Mouse (Mus musculus) hindbrain, embryonic 16.5 days (tissue): ENCODE results near the gene Asap2. TPM values are rescaled to one million over a fixed set of nuclear protein-coding genes. Genes with fewer than 3 reads are reported as not detected.

Experiments
- ATAC-seq: fragments of 200-750 bp; cut with Nextera tagmentation; 2 replicates; pipeline ENCODE4 v1.8.0; 2017; ENCODE audit warnings: moderate TSS enrichment, moderate library complexity
- H3K27ac ChIP-seq: fragments of 300-500 bp; sonication (generic); 2 replicates; pipeline ENCODE4 v1.5.1; 2014; ENCODE audit warnings: low read depth, mild to moderate bottlenecking, control low read depth, low read length, moderate library complexity
- H3K27me3 ChIP-seq: fragments of 300-500 bp; sonication (generic); replicated peaks from 2 replicates; pipeline ENCODE4 v1.6.1; 2014; ENCODE audit warnings: low read length; ENCODE audit not compliant: control insufficient read depth, insufficient read depth
- H3K36me3 ChIP-seq: fragments of 300-500 bp; sonication (generic); 2 replicates; pipeline ENCODE4 v1.6.1; 2014; ENCODE audit warnings: mild to moderate bottlenecking, low read length, moderate library complexity, mixed read lengths; ENCODE audit not compliant: control insufficient read depth, insufficient read depth
- H3K4me1 ChIP-seq: fragments of 300-500 bp; sonication (generic); 2 replicates; pipeline ENCODE4 v1.6.1; 2014; ENCODE audit warnings: low read depth, low read length; ENCODE audit not compliant: control insufficient read depth, insufficient read depth
- H3K4me2 ChIP-seq: fragments of 300-500 bp; sonication (generic); 2 replicates; pipeline ENCODE4 v1.6.1; 2014; ENCODE audit warnings: mild to moderate bottlenecking, low read length, control low read depth, moderate library complexity
- H3K4me3 ChIP-seq: fragments of 300-500 bp; sonication (generic); 2 replicates; pipeline ENCODE4 v1.5.1; 2014; ENCODE audit warnings: mild to moderate bottlenecking, low read length, control low read depth, moderate library complexity
- H3K9ac ChIP-seq: fragments of 300-500 bp; sonication (generic); 2 replicates; pipeline ENCODE4 v1.6.1; 2014; ENCODE audit warnings: low read depth, mild to moderate bottlenecking, control low read depth, low read length, moderate library complexity
- H3K9me3 ChIP-seq: fragments of 300-500 bp; sonication (generic); 2 replicates; pipeline ENCODE4 v1.6.1; 2014; ENCODE audit warnings: mild to moderate bottlenecking, low read length, moderate library complexity; ENCODE audit not compliant: control insufficient read depth
- WGBS: fragments of 180-500 bp; shearing (Covaris S2); extraction: QIAGEN DNeasy Blood & Tissue Kit; methylation state at CpG from one replicate; pipeline ENCODE4 v1.1.7; 2014; 5-methylcytosine and 5-hydroxymethylcytosine counted together
- polyA plus RNA-seq: library from polyadenylated mRNA; unstranded; fragments of >200 nt; fragmentation: Nextera tagmentation; extraction: Ambion mirVana; gene quantifications from 2 replicates; pipeline ENCODE4 v1.2.1, GENCODE M21; 2015

Gene Asap2
- polyA plus RNA-seq, 1 experiment from 2014 or later: 10.2 TPM

GRCm38 (mm10) chr12:21140153-21140552, 149.9 kb downstream of the Asap2 start:
- Histone ChIP-seq H3K4me3 (no peak overlapping the region), H3K9me3 (no peaks in the 10 kb centered on the region), H3K4me1 (peaks cover 22% of the 10 kb centered on the region), H3K9ac (no peak overlapping the region), H3K36me3 (no peaks in the 10 kb centered on the region), H3K4me2 (no peak overlapping the region), H3K27ac (no peak overlapping the region), H3K27me3 (no peaks in the 10 kb centered on the region)
- ATAC-seq: no peak
- WGBS: 76% methylated on average over 14 of the region's 14 CpGs

DNA sequence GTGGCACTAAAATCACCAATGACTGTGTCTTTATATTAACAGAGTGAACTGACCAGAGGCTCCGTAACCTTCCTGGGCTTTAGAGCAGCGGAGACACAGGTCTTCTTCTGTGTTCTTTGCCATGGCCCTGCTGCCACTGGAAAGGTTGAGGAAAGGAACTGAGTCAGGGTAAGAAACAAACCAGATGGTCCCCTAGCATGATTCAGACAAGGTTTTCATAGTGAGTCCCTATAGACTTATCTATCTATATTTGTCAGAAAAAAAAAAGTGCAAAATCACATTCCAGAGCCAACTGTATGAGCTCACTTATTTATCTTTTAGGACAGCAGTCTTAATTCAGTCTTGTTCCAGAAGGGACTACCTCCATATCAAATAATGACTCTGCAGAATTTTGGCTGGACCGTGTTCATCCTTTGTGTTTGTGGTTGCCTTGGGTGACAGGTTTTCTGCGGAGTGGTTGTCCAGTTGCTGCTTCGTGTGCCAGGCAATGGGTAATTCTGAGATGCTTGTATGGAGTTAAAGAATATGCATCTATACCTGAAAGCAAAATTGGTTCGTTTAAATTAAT, 150.6 kb downstream of the Asap2 start:
- no peak overlapping the region for H3K9ac ChIP-seq
- H3K36me3 ChIP-seq: no peaks in the 10 kb centered on the region
- H3K4me2 ChIP-seq: no peak overlapping the region
- H3K4me3 ChIP-seq: no peak overlapping the region
- 80% methylated on average over 6 of the region's 6 CpGs for WGBS
- H3K4me1 ChIP-seq: peaks cover 21% of the 10 kb centered on the region
- H3K27ac ChIP-seq: no peak overlapping the region
- H3K27me3 ChIP-seq: no peaks in the 10 kb centered on the region
- no peak for ATAC-seq
- no peaks in the 10 kb centered on the region for H3K9me3 ChIP-seq

DNA sequence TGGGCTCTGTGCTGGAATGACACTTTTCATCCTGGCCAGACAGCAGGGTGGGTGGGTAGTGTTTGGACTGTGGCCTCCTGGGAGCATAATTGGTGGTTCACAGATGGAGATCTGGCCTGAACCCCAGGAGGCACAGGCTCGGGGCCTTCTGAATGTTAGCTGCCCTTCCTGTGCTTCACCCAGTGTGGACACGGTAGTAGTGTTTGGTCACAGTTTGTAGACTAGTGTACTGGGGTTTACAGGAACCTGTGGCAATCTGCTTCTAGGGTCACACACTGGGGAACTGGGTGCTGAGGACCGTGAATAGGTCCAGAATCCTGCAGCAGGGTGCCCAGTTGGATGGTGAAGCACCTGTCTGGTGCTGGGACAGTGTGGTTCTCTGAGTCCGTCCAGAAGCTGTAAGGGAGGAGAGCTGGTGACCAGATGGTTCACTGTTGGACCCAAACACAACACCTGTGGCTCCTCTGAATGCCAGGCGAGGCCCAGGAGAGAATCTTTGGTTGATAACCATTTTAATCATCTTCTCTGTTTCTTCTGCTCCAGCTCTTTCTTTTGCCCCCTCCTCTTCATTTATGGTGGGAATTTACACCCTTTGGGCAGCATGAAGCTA, 151.5 kb downstream of the Asap2 start:
- WGBS: 78% methylated on average over 5 of the region's 5 CpGs
- Histone ChIP-seq H3K27me3 (no peaks in the 10 kb centered on the region), H3K27ac (no peak overlapping the region), H3K4me2 (no peak overlapping the region), H3K9me3 (no peaks in the 10 kb centered on the region), H3K36me3 (no peaks in the 10 kb centered on the region), H3K4me3 (no peak overlapping the region), H3K4me1 (peaks cover 12% of the 10 kb centered on the region), H3K9ac (no peak overlapping the region)
- no peak for ATAC-seq

DNA sequence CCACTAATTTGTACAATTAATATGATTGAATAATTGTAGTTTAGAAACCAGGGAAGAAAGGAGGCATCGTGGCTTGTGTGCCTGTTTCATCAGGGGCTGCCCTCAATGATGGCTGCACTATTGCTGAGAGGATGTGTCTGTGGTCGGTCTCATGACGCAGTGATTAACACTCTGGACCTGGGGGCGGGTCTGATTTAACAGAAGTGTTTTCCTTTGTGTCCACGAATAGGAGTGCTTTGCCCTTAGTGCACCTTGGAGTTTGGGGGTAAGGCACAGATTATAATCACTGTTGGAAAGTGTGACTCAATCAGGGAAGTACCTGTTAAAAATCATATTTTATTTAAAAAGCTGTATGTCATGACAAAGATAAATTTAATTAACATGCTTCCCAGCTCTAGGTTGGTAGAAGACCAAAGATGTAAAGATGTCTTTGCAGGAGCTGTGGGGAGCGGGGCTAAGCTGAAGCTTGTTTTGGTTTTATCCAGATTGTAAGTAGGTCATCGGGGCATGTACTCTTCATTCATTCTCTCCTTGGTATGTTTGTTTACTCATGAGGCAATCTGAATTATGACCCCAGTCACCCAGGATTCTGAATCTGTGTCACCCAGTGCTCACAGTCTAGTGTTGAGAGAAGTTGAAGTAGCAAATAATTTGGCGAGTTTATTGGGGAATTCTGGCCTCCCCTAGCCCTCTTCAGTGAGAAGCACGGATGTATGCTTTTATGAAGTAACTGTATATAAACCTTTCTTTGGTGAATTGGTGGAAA, 152.4 kb downstream of the Asap2 start:
- ATAC-seq: no peak
- Histone ChIP-seq H3K4me2 (no peak overlapping the region), H3K9me3 (no peaks in the 10 kb centered on the region), H3K27ac (no peak overlapping the region), H3K9ac (no peak overlapping the region), H3K36me3 (no peaks in the 10 kb centered on the region), H3K4me3 (no peak overlapping the region), H3K27me3 (no peaks in the 10 kb centered on the region), H3K4me1 (peaks cover 12% of the 10 kb centered on the region)
- 77% methylated on average over 9 of the region's 9 CpGs for whole genome bisulfite sequencing

GRCm38 (mm10) chr12:21144602-21145001, 154.3 kb downstream of the Asap2 start:
- H3K4me3 ChIP-seq: no peak overlapping the region
- 87% methylated on average over 5 of the region's 5 CpGs for WGBS
- H3K4me1 ChIP-seq: peaks cover 8% of the 10 kb centered on the region
- no peaks in the 10 kb centered on the region for H3K27me3 ChIP-seq
- no peak for ATAC-seq
- no peak overlapping the region for H3K4me2 ChIP-seq
- no peak overlapping the region for H3K27ac ChIP-seq
- H3K36me3 ChIP-seq: no peaks in the 10 kb centered on the region
- no peaks in the 10 kb centered on the region for H3K9me3 ChIP-seq
- no peak overlapping the region for H3K9ac ChIP-seq

DNA sequence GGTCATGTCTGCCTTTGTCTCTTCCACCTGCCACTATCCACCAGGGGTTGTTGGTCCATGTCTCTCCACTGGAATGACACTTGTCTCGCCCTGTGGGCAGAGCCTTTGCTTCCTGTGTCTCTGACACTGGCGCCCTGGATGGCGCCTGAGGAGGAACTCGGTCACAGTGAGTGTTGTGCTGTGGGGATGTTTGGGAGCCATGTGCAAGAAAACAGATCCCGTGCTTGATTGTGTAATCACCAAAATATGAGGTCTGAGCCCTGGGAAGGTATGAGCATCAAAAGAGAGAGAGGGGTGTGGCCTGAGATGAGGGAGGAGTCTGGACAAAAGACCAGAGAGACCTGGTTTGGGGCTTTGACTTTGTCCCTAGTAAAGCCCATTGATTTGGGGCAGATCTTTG, 154.8 kb downstream of the Asap2 start:
- Histone ChIP-seq H3K4me2 (no peak overlapping the region), H3K4me1 (peaks cover 4% of the 10 kb centered on the region), H3K4me3 (no peak overlapping the region), H3K27me3 (no peaks in the 10 kb centered on the region), H3K9me3 (no peaks in the 10 kb centered on the region), H3K9ac (no peak overlapping the region), H3K36me3 (no peaks in the 10 kb centered on the region), H3K27ac (no peak overlapping the region)
- ATAC-seq: no peak
- WGBS: 93% methylated on average over 5 of the region's 5 CpGs

DNA sequence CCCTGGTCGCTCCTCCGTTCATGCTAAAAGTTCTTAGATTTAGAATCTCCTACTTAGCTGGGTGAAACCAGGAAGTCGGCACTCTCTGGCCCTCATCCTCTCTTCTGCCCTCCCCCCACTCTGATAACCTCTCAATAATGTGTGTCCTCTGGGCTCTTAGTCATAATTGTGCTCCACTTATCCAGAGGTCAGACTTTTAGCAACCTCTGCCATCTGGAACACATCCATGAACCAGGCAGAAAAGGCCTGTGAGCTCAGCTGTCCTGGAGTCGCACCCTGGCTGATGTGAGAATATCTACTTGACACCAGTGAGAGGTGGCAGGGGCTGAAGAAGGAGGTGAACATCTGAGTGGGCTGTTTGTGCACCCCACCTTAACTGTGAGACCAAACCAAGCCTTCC, 156.6 kb downstream of the Asap2 start:
- H3K27me3 ChIP-seq: no peaks in the 10 kb centered on the region
- no peaks in the 10 kb centered on the region for H3K36me3 ChIP-seq
- H3K4me2 ChIP-seq: no peak overlapping the region
- H3K4me3 ChIP-seq: no peak overlapping the region
- H3K4me1 ChIP-seq: no peaks in the 10 kb centered on the region; the same call in 1 of the 2 replicates
- H3K9ac ChIP-seq: no peak overlapping the region
- no peaks in the 10 kb centered on the region for H3K9me3 ChIP-seq
- no peak overlapping the region for H3K27ac ChIP-seq
- no peak for ATAC-seq
- 88% methylated on average over 4 of the region's 4 CpGs for WGBS

GRCm38 (mm10) chr12:21153279-21153707, 163.0 kb downstream of the Asap2 start:
- H3K4me1 ChIP-seq: no peaks in the 10 kb centered on the region; the same call in 1 of the 2 replicates
- no peaks in the 10 kb centered on the region for H3K27me3 ChIP-seq
- no peak overlapping the region for H3K9ac ChIP-seq
- WGBS: 62% methylated on average over 8 of the region's 8 CpGs
- ATAC-seq: no peak
- H3K9me3 ChIP-seq: no peaks in the 10 kb centered on the region
- no peak overlapping the region for H3K4me2 ChIP-seq
- H3K27ac ChIP-seq: no peak overlapping the region
- H3K36me3 ChIP-seq: no peaks in the 10 kb centered on the region
- H3K4me3 ChIP-seq: no peak overlapping the region

- no peaks in the 10 kb centered on the region for H3K27me3 ChIP-seq
- ATAC-seq: no peak
- no peaks in the 10 kb centered on the region for H3K9me3 ChIP-seq
- 75% methylated on average over 4 of the region's 4 CpGs for WGBS
- no peak overlapping the region for H3K27ac ChIP-seq
- no peak overlapping the region for H3K4me3 ChIP-seq
- no peaks in the 10 kb centered on the region for H3K36me3 ChIP-seq
- H3K9ac ChIP-seq: no peak overlapping the region
- H3K4me1 ChIP-seq: peaks cover 8% of the 10 kb centered on the region
- H3K4me2 ChIP-seq: no peak overlapping the region
Measured at GRCm38 (mm10) chr12:21155062-21155461, 164.8 kb downstream of the Asap2 start.
